Mouse (Mus musculus): Measurements from ENCODE around the gene Fkbp8.

- no peak for TF ChIP-seq CTCF (IDR thresholded peaks at IDR 0.05; ENCODE audit: borderline replicate concordance, control insufficient read depth, extremely low read depth, insufficient read depth, low read length, poor library complexity)
- TF ChIP-seq POLR2A (IDR thresholded peaks at IDR 0.05; ENCODE audit: control insufficient read depth, extremely low read depth, insufficient read depth, low read length, poor library complexity): no peak
These were observed 45.6 kb upstream of the Fkbp8 start for GRCm38 (mm10) chr8:70481908-70482307.

Data from thymus, adult 2 months (tissue).